Mouse (Mus musculus) forebrain, embryonic 11.5 days (tissue): Measurements from ENCODE around the gene Hectd4. TPM values are rescaled to one million over a fixed set of nuclear protein-coding genes. Genes with fewer than 3 reads are reported as not detected.
"Not testable (repeated sequence)": the region's sequence is repeated elsewhere in the genome, so short reads cannot be mapped to it uniquely, and the experiment has no call there.

Experiments used
- ATAC-seq: fragments of 200-750 bp; cut with Nextera tagmentation; replicated peaks from 2 replicates; pipeline ENCODE4 v1.8.0; 2017; ENCODE audit warnings: moderate TSS enrichment; ENCODE audit not compliant: low FRiP score
- DNase-seq: peaks from one replicate; pipeline ENCODE4 v3.0.0-alpha.2; 2017; ENCODE audit warnings: low spot score
- H3K27ac ChIP-seq: fragments of 300-500 bp; sonication (generic); 2 replicates; pipeline ENCODE4 v1.5.1; 2014; ENCODE audit warnings: low read depth, low read length
- H3K27me3 ChIP-seq: fragments of 300-500 bp; sonication (generic); 2 replicates; pipeline ENCODE4 v1.6.1; 2014; ENCODE audit warnings: mild to moderate bottlenecking, low read length, mixed read lengths; ENCODE audit not compliant: control insufficient read depth, insufficient read depth
- H3K36me3 ChIP-seq: fragments of 300-500 bp; sonication (generic); 2 replicates; pipeline ENCODE4 v1.6.1; 2014; ENCODE audit warnings: mild to moderate bottlenecking, low read length, moderate library complexity, mixed read lengths; ENCODE audit not compliant: control insufficient read depth, insufficient read depth
- H3K4me1 ChIP-seq: fragments of 300-500 bp; sonication (generic); replicated peaks from 2 replicates; pipeline ENCODE4 v1.6.1; 2014; ENCODE audit warnings: low read length, mixed read lengths; ENCODE audit not compliant: control insufficient read depth, insufficient read depth
- H3K4me2 ChIP-seq: fragments of 300-500 bp; sonication (generic); 2 replicates; pipeline ENCODE4 v1.6.1; 2014; ENCODE audit warnings: low read depth, mild to moderate bottlenecking, low read length, moderate library complexity, mixed read lengths; ENCODE audit not compliant: severe bottlenecking
- H3K4me3 ChIP-seq: fragments of 300-500 bp; sonication (generic); 2 replicates; pipeline ENCODE4 v1.5.1; 2014; ENCODE audit warnings: low read depth, low read length
- H3K9ac ChIP-seq: fragments of 300-500 bp; sonication (generic); 2 replicates; pipeline ENCODE4 v1.6.1; 2014; ENCODE audit warnings: low read length
- H3K9me3 ChIP-seq: fragments of 300-500 bp; sonication (generic); 2 replicates; pipeline ENCODE4 v1.6.1; 2016; ENCODE audit warnings: low read length, mixed read lengths; ENCODE audit not compliant: control insufficient read depth
- WGBS: fragments of 180-500 bp; shearing (Covaris S2); extraction: QIAGEN DNeasy Blood & Tissue Kit; methylation state at CpG from one replicate; pipeline ENCODE4 v1.1.7; 2014; 5-methylcytosine and 5-hydroxymethylcytosine counted together
- polyA plus RNA-seq: library from polyadenylated mRNA; unstranded; fragments of >200 nt; fragmentation: Nextera tagmentation; extraction: Ambion mirVana; gene quantifications from 2 replicates; pipeline ENCODE4 v1.2.1, GENCODE M21; 2014

Gene Hectd4
- polyA plus RNA-seq, 1 experiment from 2014 or later, result 13.4 TPM

- WGBS, result 59% methylated on average over 3 of the region's 3 CpGs
- H3K4me2 ChIP-seq, result no peak overlapping the region
- peaks cover 6% of the 10 kb centered on the region for H3K4me1 ChIP-seq
- H3K27ac ChIP-seq, result no peak overlapping the region
- no peak overlapping the region for H3K9ac ChIP-seq
- DNase-seq (no peak), ATAC-seq (no peak)
- H3K4me3 ChIP-seq, result no peak overlapping the region
- no peaks in the 10 kb centered on the region for H3K9me3 ChIP-seq
- H3K27me3 ChIP-seq, result no peaks in the 10 kb centered on the region
- peaks cover 7% of the 10 kb centered on the region for H3K36me3 ChIP-seq
Measured at GRCm38 (mm10) chr5:121201739-121202138, 18.3 kb upstream of the Hectd4 start.

GRCm38 (mm10) chr5:121202467-121202866 is 17.6 kb upstream of the Hectd4 start:
- Histone ChIP-seq H3K27me3 (no peaks in the 10 kb centered on the region), H3K36me3 (peaks cover 15% of the 10 kb centered on the region), H3K9me3 (no peaks in the 10 kb centered on the region), H3K4me2 (no peak overlapping the region), H3K4me3 (no peak overlapping the region), H3K9ac (no peak overlapping the region), H3K4me1 (peaks cover 6% of the 10 kb centered on the region), H3K27ac (no peak overlapping the region)
- DNase-seq (no peak), ATAC-seq (no peak)
- 83% methylated on average over 1 of the region's 1 CpGs for whole genome bisulfite sequencing

- peaks cover 27% of the 10 kb centered on the region for H3K36me3 ChIP-seq
- H3K27ac ChIP-seq, result peak within 1 kb of the TSS; percentile 31; the same call in 1 of the 2 replicates
- no peaks in the 10 kb centered on the region for H3K9me3 ChIP-seq
- H3K4me1 ChIP-seq, result peaks cover 6% of the 10 kb centered on the region
- 2% methylated on average over 52 of the region's 52 CpGs for WGBS
- no peaks in the 10 kb centered on the region for H3K27me3 ChIP-seq
- ATAC-seq (peak; percentile 88), DNase-seq (peak; percentile 83)
- H3K4me2 ChIP-seq, result peak within 1 kb of the TSS; percentile 69
- H3K9ac ChIP-seq, result peak within 1 kb of the TSS; percentile 98
- peak within 1 kb of the TSS; percentile 98 for H3K4me3 ChIP-seq
Measured at GRCm38 (mm10) chr5:121204132-121205089, 15.6 kb upstream of the Hectd4 start, which contains the start of gene Rpl6. Rpl6 (plus strand) TSS chr5:121204481.

- not testable (repeated sequence) for DNase-seq, H3K27me3 ChIP-seq, H3K9me3 ChIP-seq, H3K4me1 ChIP-seq, ATAC-seq, H3K27ac ChIP-seq
- WGBS, result 83% methylated on average over 8 of the region's 10 CpGs
- Histone ChIP-seq H3K36me3 (peaks cover 31% of the 10 kb centered on the region), H3K9ac (peak overlapping the region; percentile 98), H3K4me2 (peak overlapping the region; percentile 69), H3K4me3 (peak overlapping the region; percentile 98)
Measured at GRCm38 (mm10) chr5:121205537-121206130, 14.4 kb upstream of the Hectd4 start.

- WGBS, result 84% methylated on average over 9 of the region's 9 CpGs
- no peak overlapping the region for H3K9ac ChIP-seq
- H3K4me2 ChIP-seq, result no peak overlapping the region
- no peak overlapping the region for H3K27ac ChIP-seq
- ATAC-seq (no peak), DNase-seq (no peak)
- no peaks in the 10 kb centered on the region for H3K27me3 ChIP-seq
- H3K4me3 ChIP-seq, result no peak overlapping the region
- peaks cover 40% of the 10 kb centered on the region for H3K36me3 ChIP-seq
- peaks cover 6% of the 10 kb centered on the region for H3K4me1 ChIP-seq
- no peaks in the 10 kb centered on the region for H3K9me3 ChIP-seq
Measured at GRCm38 (mm10) chr5:121206540-121206939, 13.5 kb upstream of the Hectd4 start.

GRCm38 (mm10) chr5:121206984-121207383 is 13.0 kb upstream of the Hectd4 start:
- Histone ChIP-seq H3K9ac (no peak overlapping the region), H3K4me2 (no peak overlapping the region; the same call in 1 of the 2 replicates), H3K27ac (no peak overlapping the region), H3K36me3 (peaks cover 40% of the 10 kb centered on the region), H3K4me3 (no peak overlapping the region), H3K9me3 (no peaks in the 10 kb centered on the region), H3K27me3 (no peaks in the 10 kb centered on the region), H3K4me1 (peaks cover 6% of the 10 kb centered on the region)
- WGBS, result 88% methylated on average over 3 of the region's 3 CpGs
- ATAC-seq (no peak), DNase-seq (no peak)

GRCm38 (mm10) chr5:121209755-121210600 is 10.0 kb upstream of the Hectd4 start:
- no peak overlapping the region for H3K9ac ChIP-seq
- H3K4me2 ChIP-seq, result no peak overlapping the region
- DNase-seq, result no peak
- no peak for ATAC-seq
- H3K9me3 ChIP-seq, result no peaks in the 10 kb centered on the region
- H3K4me1 ChIP-seq, result peaks cover 6% of the 10 kb centered on the region
- H3K36me3 ChIP-seq, result peaks cover 45% of the 10 kb centered on the region
- no peak overlapping the region for H3K4me3 ChIP-seq
- no peak overlapping the region for H3K27ac ChIP-seq
- no peaks in the 10 kb centered on the region for H3K27me3 ChIP-seq
- WGBS, result 96% methylated on average over 9 of the region's 9 CpGs

GRCm38 (mm10) chr5:121210601-121210924 is 9.5 kb upstream of the Hectd4 start:
- Histone ChIP-seq H3K9ac (no peak overlapping the region), H3K4me3 (no peak overlapping the region), H3K27me3 (no peaks in the 10 kb centered on the region), H3K9me3 (no peaks in the 10 kb centered on the region), H3K27ac (no peak overlapping the region), H3K4me2 (no peak overlapping the region), H3K4me1 (peaks cover 5% of the 10 kb centered on the region), H3K36me3 (peaks cover 45% of the 10 kb centered on the region)
- WGBS, result 97% methylated on average over 1 of the region's 1 CpGs
- DNase-seq, result no peak
- no peak for ATAC-seq
